Mouse (Mus musculus) heart, embryonic 14.5 days (tissue): ENCODE data around the gene 9230102O04Rik. TPM values are rescaled to one million over a fixed set of nuclear protein-coding genes. Genes with fewer than 3 reads are reported as not detected.

Experiments
- ATAC-seq: fragments of 200-750 bp; cut with Nextera tagmentation; 2 replicates; pipeline ENCODE4 v1.8.0; 2017; ENCODE audit warnings: low read depth, moderate TSS enrichment; ENCODE audit not compliant: insufficient number of reproducible peaks, insufficient read depth, low FRiP score
- H3K27ac ChIP-seq, 2 experiments: fragments of 200-500 bp in 1 of 2; fragments of 300-500 bp in 1 of 2; sonication (generic) in 1 of 2; replicated peaks in 1 of 2; 2 replicates each; pipeline ENCODE4 v1.5.1; 2012 to 2014; ENCODE audit warnings: low read depth in 2 of 2, low read length in 2 of 2, control low read depth in 1 of 2, mild to moderate bottlenecking in 1 of 2, mixed read lengths in 1 of 2; ENCODE audit not compliant: control insufficient read depth in 1 of 2, insufficient read depth in 1 of 2
- H3K27me3 ChIP-seq: fragments of 300-500 bp; sonication (generic); 2 replicates; pipeline ENCODE4 v1.6.1; 2014; ENCODE audit warnings: mild to moderate bottlenecking, low read length, control low read depth; ENCODE audit not compliant: control insufficient read depth, insufficient read depth
- H3K36me3 ChIP-seq: fragments of 300-500 bp; sonication (generic); 2 replicates; pipeline ENCODE4 v1.6.1; 2014; ENCODE audit warnings: mild to moderate bottlenecking, control low read depth, low read length, mixed read lengths; ENCODE audit not compliant: control insufficient read depth, insufficient read depth
- H3K4me1 ChIP-seq, 2 experiments: fragments of 200-500 bp in 1 of 2; fragments of 300-500 bp in 1 of 2; sonication (generic) in 1 of 2; 2 replicates each; pipeline ENCODE4 v1.6.1; 2012 to 2014; ENCODE audit warnings: low read length in 2 of 2, control low read depth in 1 of 2, mixed read lengths in 1 of 2; ENCODE audit not compliant: control insufficient read depth in 2 of 2, insufficient read depth in 2 of 2
- H3K4me2 ChIP-seq: fragments of 300-500 bp; sonication (generic); 2 replicates; pipeline ENCODE4 v1.6.1; 2014; ENCODE audit warnings: mild to moderate bottlenecking, low read length
- H3K4me3 ChIP-seq, 2 experiments: fragments of 200-500 bp in 1 of 2; fragments of 300-500 bp in 1 of 2; sonication (generic) in 1 of 2; 2 replicates each; pipeline ENCODE4 v1.5.1; 2012 to 2014; ENCODE audit warnings: low read length in 2 of 2, mild to moderate bottlenecking in 2 of 2, control low read depth in 1 of 2, low read depth in 1 of 2, moderate library complexity in 1 of 2; ENCODE audit not compliant: control insufficient read depth in 1 of 2, insufficient read depth in 1 of 2
- H3K9ac ChIP-seq: fragments of 300-500 bp; sonication (generic); 2 replicates; pipeline ENCODE4 v1.6.1; 2014; ENCODE audit warnings: mild to moderate bottlenecking, low read length
- H3K9me3 ChIP-seq: fragments of 300-500 bp; sonication (generic); 2 replicates; pipeline ENCODE4 v1.6.1; 2016; ENCODE audit warnings: low read length, control low read depth; ENCODE audit not compliant: control insufficient read depth
- WGBS: fragments of 180-500 bp; shearing (Covaris S2); extraction: QIAGEN DNeasy Blood & Tissue Kit; methylation state at CpG from one replicate; pipeline ENCODE4 v1.1.7; 2014; 5-methylcytosine and 5-hydroxymethylcytosine counted together
- polyA plus RNA-seq: library from polyadenylated mRNA; unstranded; fragments of >200 nt; fragmentation: Nextera tagmentation; extraction: Ambion mirVana; gene quantifications from 2 replicates; pipeline ENCODE4 v1.2.1, GENCODE M21; 2014

9230102O04Rik gene
- polyA plus RNA-seq, 1 experiment from 2014 or later = not detected

DNA sequence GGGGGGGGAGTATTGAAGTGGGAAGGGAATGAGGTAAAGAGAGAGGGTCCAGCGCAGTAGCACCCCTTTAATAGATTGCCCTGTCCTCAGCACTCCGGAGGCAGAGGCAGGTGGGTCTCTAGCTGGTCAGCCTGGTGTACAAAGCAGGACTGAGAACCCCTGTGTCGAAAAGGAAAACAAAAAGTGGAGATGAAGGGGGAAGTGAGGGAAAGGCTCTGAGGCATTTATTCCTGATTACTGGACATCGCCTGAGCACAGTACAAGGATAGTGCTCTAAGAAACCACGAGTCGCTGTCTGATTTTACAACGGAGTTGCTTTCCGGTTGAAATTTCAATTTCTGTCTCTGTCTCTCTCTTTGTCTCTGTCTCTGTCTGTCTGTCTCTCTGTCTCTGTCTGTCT, 911 bp upstream of the 9230102O04Rik start:
- peak overlapping the region in 1 of 2 experiments; percentile 25; a peak in 1 of 4 replicates for H3K4me3 ChIP-seq
- H3K4me2 ChIP-seq = peak overlapping the region; percentile 62; the same call in 1 of the 2 replicates
- H3K27me3 ChIP-seq = peaks cover 96% of the 10 kb centered on the region
- H3K9ac ChIP-seq = no peak overlapping the region
- H3K4me1 ChIP-seq = peaks cover 0 to 13% of the 10 kb centered on the region in 2 experiments; a peak in 1 of 4 replicates
- H3K9me3 ChIP-seq = no peaks in the 10 kb centered on the region
- no peak for ATAC-seq
- 9% methylated on average over 8 of the region's 8 CpGs for WGBS
- no peaks in the 10 kb centered on the region for H3K36me3 ChIP-seq
- no peak overlapping the region for H3K27ac ChIP-seq

DNA sequence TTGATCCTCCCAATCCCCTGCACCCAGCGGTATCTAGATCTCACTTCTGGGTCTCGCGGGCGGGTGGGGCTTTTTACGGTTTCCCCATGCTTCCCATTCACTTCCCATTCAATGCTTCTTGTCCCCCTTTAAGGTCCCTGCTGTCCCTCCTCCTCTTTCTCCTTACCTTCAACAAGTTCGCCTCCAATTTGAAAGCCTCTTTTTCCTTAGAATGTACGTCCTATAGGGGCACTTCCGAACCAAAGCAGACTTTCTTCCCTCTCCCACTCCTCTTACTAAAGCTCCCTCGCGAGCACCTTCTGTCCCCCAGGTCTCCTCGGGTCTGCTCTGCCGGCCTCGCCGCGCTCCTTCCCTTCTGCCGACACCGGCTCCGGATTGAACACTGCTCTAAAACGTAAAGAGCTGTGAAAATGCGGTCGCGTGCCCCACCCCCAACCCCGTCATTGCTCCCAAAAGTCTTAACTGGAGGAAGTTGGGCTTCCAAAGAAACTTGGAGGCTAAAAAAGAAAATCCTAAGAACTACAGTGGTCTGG, 377 bp upstream of the 9230102O04Rik start, which contains the start of gene Gata3:
TSS of gene Gata3 (minus strand) at position 384 of the 533 bp plus-strand sequence.
- peak within 1 kb of the TSS; percentile 62 for H3K4me2 ChIP-seq
- H3K4me3 ChIP-seq = peak within 1 kb of the TSS; percentile 25
- WGBS = 0% methylated on average over 23 of the region's 23 CpGs
- H3K36me3 ChIP-seq = no peaks in the 10 kb centered on the region
- H3K9ac ChIP-seq = no peak within 1 kb of the TSS
- H3K9me3 ChIP-seq = no peaks in the 10 kb centered on the region
- H3K27me3 ChIP-seq = peaks cover 95% of the 10 kb centered on the region
- H3K4me1 ChIP-seq = peaks cover 0 to 13% of the 10 kb centered on the region in 2 experiments; a peak in 1 of 4 replicates
- ATAC-seq = no peak
- no peak within 1 kb of the TSS for H3K27ac ChIP-seq

DNA sequence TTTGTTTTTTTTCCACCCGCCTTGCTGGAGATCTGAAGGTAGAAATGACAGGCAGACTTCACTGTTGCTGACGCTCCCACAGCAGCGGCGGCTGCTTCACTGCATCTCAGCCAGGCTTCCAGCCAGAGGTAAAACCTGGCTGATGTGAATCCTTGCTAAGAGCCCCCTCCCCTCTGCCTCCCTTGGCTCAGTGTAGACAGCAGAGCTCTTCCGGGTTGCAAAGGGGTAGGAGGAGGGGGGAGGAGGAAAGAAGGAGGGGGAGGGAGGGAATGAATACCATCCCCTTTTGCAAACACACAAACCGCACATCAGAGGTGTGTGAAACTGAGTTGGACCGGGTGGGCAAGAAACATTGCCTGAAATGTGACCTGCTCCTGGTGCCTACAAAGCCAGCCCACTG, 1.7 kb downstream of the 9230102O04Rik start:
- Histone ChIP-seq H3K9ac (no peak overlapping the region), H3K27ac (no peak overlapping the region), H3K36me3 (no peaks in the 10 kb centered on the region), H3K4me1 (peaks cover 4 to 23% of the 10 kb centered on the region in 2 experiments), H3K4me2 (no peak overlapping the region), H3K4me3 (no peak overlapping the region), H3K9me3 (no peaks in the 10 kb centered on the region), H3K27me3 (peaks cover 85% of the 10 kb centered on the region)
- no peak for ATAC-seq
- WGBS = under 1% methylated on average over 7 of the region's 7 CpGs

DNA sequence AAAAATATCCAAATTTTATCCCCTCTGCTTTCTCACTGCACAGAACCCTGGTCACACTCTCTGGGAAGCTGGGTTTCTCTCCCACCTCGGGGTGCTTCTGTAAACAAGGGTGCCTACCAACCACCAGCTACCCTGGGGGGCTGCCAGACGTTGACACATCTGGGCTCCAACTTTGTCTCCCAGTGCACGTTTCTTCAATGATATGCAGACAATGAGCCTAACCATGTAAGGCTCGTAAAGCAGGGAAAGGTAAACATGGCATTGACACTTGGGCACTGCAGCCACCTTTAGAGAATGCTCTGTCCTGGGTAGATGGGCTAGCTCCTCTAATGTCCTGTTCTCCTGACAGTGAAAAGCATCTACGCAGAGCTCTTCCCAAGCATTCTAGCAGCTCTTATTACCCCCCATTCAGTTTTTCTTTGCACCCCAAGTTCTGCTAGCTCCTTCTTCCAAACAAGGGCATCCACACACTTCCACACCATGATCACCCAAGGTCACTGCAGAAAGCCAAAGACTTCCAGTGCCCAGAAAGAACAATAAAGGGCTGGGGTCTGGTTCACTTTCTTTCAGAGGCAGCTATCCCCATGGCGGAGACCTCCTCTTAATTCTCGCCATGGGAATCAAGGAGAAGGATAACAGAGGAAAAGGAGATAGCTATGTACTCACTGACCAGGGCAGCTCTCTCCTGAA, 2.3 kb downstream of the 9230102O04Rik start:
- peaks cover 83% of the 10 kb centered on the region for H3K27me3 ChIP-seq
- 7% methylated on average over 7 of the region's 7 CpGs for WGBS
- H3K4me3 ChIP-seq = no peak overlapping the region
- no peak overlapping the region for H3K27ac ChIP-seq
- no peak overlapping the region for H3K4me2 ChIP-seq
- peaks cover 5 to 28% of the 10 kb centered on the region in 2 experiments for H3K4me1 ChIP-seq
- H3K9me3 ChIP-seq = no peaks in the 10 kb centered on the region
- no peak for ATAC-seq
- H3K9ac ChIP-seq = no peak overlapping the region
- no peaks in the 10 kb centered on the region for H3K36me3 ChIP-seq

DNA sequence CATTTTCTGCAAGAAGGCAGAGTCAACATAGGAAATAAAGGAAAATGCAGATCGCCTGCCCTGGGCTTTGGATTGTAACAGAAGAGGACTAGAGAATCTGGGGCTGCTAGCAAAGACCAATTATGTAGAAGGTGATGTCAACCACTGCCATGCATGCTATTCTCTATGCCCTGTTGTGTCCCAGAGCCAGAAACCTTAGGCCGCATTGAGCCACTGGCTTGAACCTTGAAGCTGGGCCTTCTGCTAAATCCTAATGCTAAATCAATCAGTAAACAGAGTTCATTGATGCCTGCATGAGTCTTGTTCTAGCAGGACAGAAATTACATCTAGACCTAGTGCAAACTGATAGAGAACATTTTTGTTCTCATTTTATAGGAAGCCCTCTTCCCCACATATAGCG, 3.3 kb downstream of the 9230102O04Rik start:
- no peaks in the 10 kb centered on the region for H3K9me3 ChIP-seq
- ATAC-seq = no peak
- H3K4me1 ChIP-seq = peaks cover 7 to 30% of the 10 kb centered on the region in 2 experiments
- no peak overlapping the region for H3K4me2 ChIP-seq
- H3K27me3 ChIP-seq = peaks cover 85% of the 10 kb centered on the region
- H3K36me3 ChIP-seq = no peaks in the 10 kb centered on the region
- H3K9ac ChIP-seq = no peak overlapping the region
- H3K4me3 ChIP-seq = no peak overlapping the region
- H3K27ac ChIP-seq = no peak overlapping the region
- 27% methylated on average over 3 of the region's 3 CpGs for WGBS

DNA sequence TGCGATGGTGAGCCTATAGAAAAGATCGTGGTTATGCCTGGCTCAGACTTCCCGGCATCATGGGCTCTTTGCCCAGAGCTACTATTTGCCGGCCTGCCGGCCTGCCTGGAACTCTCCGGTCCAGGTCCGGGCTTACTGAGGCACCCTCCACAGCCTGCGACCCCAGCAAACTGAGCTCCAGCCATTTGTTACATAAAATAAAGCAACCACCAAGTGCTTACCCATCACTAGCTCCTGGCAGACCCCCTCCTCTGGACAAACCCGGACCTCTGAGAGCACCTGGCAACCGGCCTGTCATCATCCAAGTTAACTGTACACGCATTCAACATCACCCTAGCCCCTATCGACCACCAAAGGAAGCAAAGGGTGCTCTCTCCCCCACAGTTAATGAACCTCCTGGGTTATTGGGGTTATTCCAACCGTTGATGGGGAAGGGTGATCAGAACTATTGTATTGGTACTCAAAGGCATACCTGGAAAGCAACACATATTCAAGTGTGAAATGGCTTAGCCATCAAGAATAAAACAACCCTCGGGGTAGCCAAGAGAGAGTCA, 4.0 kb downstream of the 9230102O04Rik start:
- H3K36me3 ChIP-seq = no peaks in the 10 kb centered on the region
- peaks cover 7 to 31% of the 10 kb centered on the region in 2 experiments for H3K4me1 ChIP-seq
- no peak overlapping the region for H3K4me2 ChIP-seq
- peaks cover 86% of the 10 kb centered on the region for H3K27me3 ChIP-seq
- H3K4me3 ChIP-seq = no peak overlapping the region
- no peak overlapping the region for H3K9ac ChIP-seq
- H3K27ac ChIP-seq = no peak overlapping the region
- H3K9me3 ChIP-seq = no peaks in the 10 kb centered on the region
- WGBS = 14% methylated on average over 14 of the region's 14 CpGs
- ATAC-seq = no peak

DNA sequence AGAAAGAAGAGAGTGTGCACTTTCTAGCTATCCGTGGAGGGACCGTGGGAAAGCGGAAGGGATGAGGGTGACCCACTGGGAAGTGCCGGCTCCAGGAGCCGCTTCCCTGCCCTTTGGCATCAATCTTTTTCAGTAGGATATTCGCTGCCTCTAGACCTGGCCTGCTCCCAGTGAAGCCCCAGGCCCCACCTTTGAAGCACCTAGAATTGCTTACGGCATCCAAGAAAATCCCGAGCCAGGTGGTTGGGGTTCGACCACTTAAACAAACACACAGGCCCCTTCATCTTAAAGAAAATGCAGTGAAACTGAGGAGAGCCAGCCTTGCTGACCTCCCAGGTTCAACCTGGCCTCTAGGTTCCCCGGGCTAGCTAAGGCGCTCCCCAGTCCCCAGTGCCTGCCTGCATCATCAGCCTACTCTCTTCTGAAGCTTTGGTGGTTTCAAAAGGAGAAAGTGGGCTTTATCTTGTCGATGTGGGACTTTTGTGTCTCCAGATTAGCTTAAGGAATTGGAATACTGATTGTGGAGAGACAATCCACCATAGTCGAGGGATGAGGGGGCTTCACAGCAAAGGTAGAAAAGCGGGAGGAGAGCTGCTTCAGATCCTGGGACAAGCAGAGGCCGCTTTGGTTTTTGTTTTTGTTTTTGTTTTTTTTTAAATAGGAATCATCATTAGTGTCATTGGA, 4.7 kb downstream of the 9230102O04Rik start:
- no peak overlapping the region for H3K27ac ChIP-seq
- no peak overlapping the region for H3K9ac ChIP-seq
- peak overlapping the region; percentile 95 for H3K4me2 ChIP-seq
- no peaks in the 10 kb centered on the region for H3K36me3 ChIP-seq
- WGBS = 11% methylated on average over 15 of the region's 15 CpGs
- H3K4me3 ChIP-seq = peak overlapping the region in 1 of 2 experiments; percentile 55; a peak in 2 of 4 replicates
- peaks cover 86% of the 10 kb centered on the region for H3K27me3 ChIP-seq
- no peak for ATAC-seq
- peaks cover 7 to 35% of the 10 kb centered on the region in 2 experiments for H3K4me1 ChIP-seq
- no peaks in the 10 kb centered on the region for H3K9me3 ChIP-seq
